In the genomic region with DNA sequence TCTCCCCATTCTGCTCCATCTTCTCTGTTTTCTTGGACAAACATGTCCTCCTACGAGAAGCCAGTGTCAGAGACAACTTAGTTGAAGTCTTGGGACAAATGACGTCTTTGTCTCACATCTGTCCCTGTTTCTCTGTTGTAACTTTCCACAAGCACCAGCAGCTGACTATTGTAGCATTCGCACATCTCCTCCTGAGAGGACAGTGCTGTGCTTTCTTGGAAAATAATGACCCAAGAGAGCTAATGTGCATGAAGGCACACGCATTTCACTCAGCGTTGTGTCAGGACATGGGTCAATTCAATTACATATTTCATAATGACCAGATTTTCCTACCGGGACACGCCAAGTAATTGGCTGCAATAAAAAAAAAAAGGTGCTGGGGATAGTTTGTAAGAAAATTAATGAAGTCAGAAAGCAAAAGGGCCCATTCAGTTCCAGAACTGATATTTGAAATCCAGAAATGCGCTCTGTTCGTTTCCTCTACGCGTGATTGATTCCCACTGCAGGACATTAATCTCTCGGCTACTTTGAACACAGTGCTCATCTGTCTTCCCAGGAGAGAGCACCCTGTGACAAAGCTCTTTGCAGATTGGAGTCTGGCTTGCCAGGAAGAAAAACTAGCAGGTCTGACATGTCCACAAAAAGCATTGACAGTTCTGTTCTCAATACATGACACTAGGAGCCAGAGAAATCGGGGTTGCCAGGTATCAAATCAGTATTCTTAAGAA, we compare ENCODE assay signal across 16 mouse cellular contexts.
A peak's percentile ranks its signal among the peaks of the same experiment; 100 is the strongest.
DNase-seq lines count a peak whose midpoint lies in the region; ATAC-seq and TF ChIP-seq lines count a peak whose summit lies in the region.
"Had no signal": no experiment of that assay in that cellular context is flagged by ENCODE, and none has a peak within 500 bp of the region (broad histone marks: within the 10 kb centered on the region; RNA-seq: fewer than 3 reads in every experiment).

No protein-coding gene starts in this region.

- 40% methylated on average over 13 of the region's 13 CpGs for WGBS in lung, embryonic 14.5 days
- 65% methylated on average over 13 of the region's 13 CpGs for WGBS in lung, adult 2 months
- WGBS in intestine, embryonic 16.5 days, result 58% methylated on average over 13 of the region's 13 CpGs

- H3K4me2 ChIP-seq in lung, embryonic 14.5 days, result no peak overlapping the region
- H3K4me2 ChIP-seq in intestine, embryonic 16.5 days (ENCODE audit: low read depth, low read length), result no peak overlapping the region
- H3K4me2 ChIP-seq: embryonic facial prominence, embryonic 12.5 days; heart, embryonic 11.5 days; liver, embryonic 13.5 days had no signal

- peak; percentile 38 to 51 for DNase-seq in adrenal gland, adult (ENCODE audit: inconsistent age in 2 of 2, low spot score in 1 of 2)
- no peak for DNase-seq in adrenal gland, postnatal 10 days
- DNase-seq in lung, embryonic 14.5 days, result peak; percentile 30
- no peak for DNase-seq in lung, adult 2 months
- peak; percentile 31 for DNase-seq in MN1 (ENCODE audit: low spot score)
- peak; percentile 2 for DNase-seq in lung, postnatal 10 days
- DNase-seq: gastrocnemius, postnatal 25 days; heart, postnatal 4 days; kidney, adult 2 months; liver, embryonic 13.5 days had no signal

- no peak overlapping the region for H3K4me3 ChIP-seq in lung, embryonic 14.5 days (ENCODE audit: low read depth, low read length)
- H3K4me3 ChIP-seq in lung, adult 2 months (replicated peaks; ENCODE audit: extremely low read depth, low read depth, low read length), result no peak overlapping the region
- no peak overlapping the region for H3K4me3 ChIP-seq in intestine, embryonic 16.5 days (ENCODE audit: low read length)
- H3K4me3 ChIP-seq: embryonic facial prominence, embryonic 12.5 days; limb, embryonic 10.5 days; liver, embryonic 13.5 days; megakaryocyte, embryonic 14.5 days had no signal

- TF ChIP-seq CTCF in lung, embryonic 14.5 days (IDR thresholded peaks at IDR 0.05; ENCODE audit: low read depth), result no peak
- no peak for TF ChIP-seq CTCF in lung, adult 2 months (IDR thresholded peaks at IDR 0.05; ENCODE audit: insufficient read depth, low read length)

- no peaks in the 10 kb centered on the region for H3K27me3 ChIP-seq in lung, embryonic 14.5 days (ENCODE audit: insufficient read depth, low read length)
- no peaks in the 10 kb centered on the region for H3K27me3 ChIP-seq in intestine, embryonic 16.5 days (replicated peaks; ENCODE audit: control insufficient read depth, insufficient read depth, low read length)
- H3K27me3 ChIP-seq: embryonic facial prominence, embryonic 12.5 days; liver, embryonic 13.5 days; megakaryocyte, embryonic 14.5 days had no signal

- TF ChIP-seq POLR2A in lung, adult 2 months (IDR thresholded peaks at IDR 0.05; ENCODE audit: borderline replicate concordance, extremely low read depth, low read depth, low read length), result no peak

- peak; percentile 53; the same call in 1 of the 2 replicates for ATAC-seq in lung, embryonic 14.5 days (ENCODE audit: insufficient read depth)
- no peak for ATAC-seq in erythroid progenitor cell, adult 5-6 weeks (replicated peaks; ENCODE audit: low FRiP score, poor library complexity, severe bottlenecking)
- no peak for ATAC-seq in intestine, embryonic 16.5 days

- no peaks in the 10 kb centered on the region for H3K36me3 ChIP-seq in lung, embryonic 14.5 days (ENCODE audit: insufficient read depth)
- no peaks in the 10 kb centered on the region for H3K36me3 ChIP-seq in intestine, embryonic 16.5 days (ENCODE audit: control insufficient read depth, insufficient read depth, low read length)
- H3K36me3 ChIP-seq: embryonic facial prominence, embryonic 12.5 days; limb, embryonic 10.5 days; liver, embryonic 13.5 days had no signal

- H3K4me1 ChIP-seq in lung, embryonic 14.5 days (ENCODE audit: insufficient read depth), result no peaks in the 10 kb centered on the region
- no peaks in the 10 kb centered on the region for H3K4me1 ChIP-seq in lung, adult 2 months (ENCODE audit: control insufficient read depth, insufficient read depth, low read length)
- no peaks in the 10 kb centered on the region for H3K4me1 ChIP-seq in intestine, embryonic 16.5 days (ENCODE audit: control insufficient read depth, insufficient read depth, low read length)
- H3K4me1 ChIP-seq: embryonic facial prominence, embryonic 12.5 days; limb, embryonic 10.5 days; liver, embryonic 13.5 days; megakaryocyte, embryonic 14.5 days had no signal

- H3K9me3 ChIP-seq in lung, embryonic 14.5 days (ENCODE audit: low read depth, low read length), result no peaks in the 10 kb centered on the region
- H3K9me3 ChIP-seq in intestine, embryonic 16.5 days (ENCODE audit: control insufficient read depth, low read length), result no peaks in the 10 kb centered on the region
- H3K9me3 ChIP-seq: embryonic facial prominence, embryonic 12.5 days; limb, embryonic 10.5 days; liver, embryonic 13.5 days; megakaryocyte, embryonic 14.5 days had no signal

- H3K27ac ChIP-seq in lung, embryonic 14.5 days (ENCODE audit: low read depth), result no peak overlapping the region
- no peak overlapping the region for H3K27ac ChIP-seq in intestine, embryonic 16.5 days (ENCODE audit: low read length)
- H3K27ac ChIP-seq: embryonic facial prominence, embryonic 12.5 days; limb, embryonic 10.5 days; liver, embryonic 13.5 days had no signal

- H3K9ac ChIP-seq in lung, embryonic 14.5 days, result no peak overlapping the region
- H3K9ac ChIP-seq in intestine, embryonic 16.5 days (ENCODE audit: low read depth, low read length), result no peak overlapping the region
- H3K9ac ChIP-seq: embryonic facial prominence, embryonic 12.5 days; liver, embryonic 13.5 days had no signal

Comparison
In these comparisons a context has a peak if more than half of its experiments do, and no peak if none do; other contexts are left out.
1. DNase-seq: peak in adrenal gland, adult (2 of 2), lung, embryonic 14.5 days (single experiment), MN1 (single experiment) and lung, postnatal 10 days (single experiment); none in adrenal gland, postnatal 10 days (single experiment) and lung, adult 2 months (single experiment).